Mouse (Mus musculus): ENCODE measurements around the gene Tle2. TPM values are rescaled to one million over a fixed set of nuclear protein-coding genes. Genes with fewer than 3 reads are reported as not detected.

Gene Tle2
- 15.1 and 17.7 TPM in 2 replicates for polyA plus RNA-seq (2015; fragmentation: Nextera tagmentation; extraction: Ambion mirVana)

- Histone ChIP-seq H3K9me3 (replicated peaks) (no peaks in the 10 kb centered on the region), H3K4me3 (peak within 1 kb of the TSS; percentile 61), H3K4me1 (peaks cover 54% of the 10 kb centered on the region), H3K27ac (no peak within 1 kb of the TSS; the same call in 1 of the 2 replicates), H3K27me3 (peaks cover 74% of the 10 kb centered on the region), H3K4me2 (peak within 1 kb of the TSS; percentile 81), H3K9ac (peak within 1 kb of the TSS; percentile 73), H3K36me3 (ENCODE audit: poor library complexity, severe bottlenecking) (no peaks in the 10 kb centered on the region)
- ATAC-seq = no peak
- WGBS = 15% methylated on average over 10 of the region's 10 CpGs
Observed at GRCm38 (mm10) chr10:81574081-81575056, at the start of gene Tle2. Tle2 (plus strand) TSS chr10:81574561.

- Histone ChIP-seq H3K4me1 (no peaks in the 10 kb centered on the region), H3K9ac (no peak overlapping the region), H3K36me3 (ENCODE audit: poor library complexity, severe bottlenecking) (peaks cover 24% of the 10 kb centered on the region), H3K4me3 (no peak overlapping the region), H3K9me3 (replicated peaks) (no peaks in the 10 kb centered on the region), H3K27ac (no peak overlapping the region), H3K4me2 (no peak overlapping the region), H3K27me3 (peaks cover 16% of the 10 kb centered on the region)
- no peak for ATAC-seq
- 79% methylated on average over 12 of the region's 13 CpGs for WGBS
Observed at GRCm38 (mm10) chr10:81525017-81525694, 49.2 kb upstream of the Tle2 start.

GRCm38 (mm10) chr10:81526779-81527178, 47.6 kb upstream of the Tle2 start:
- Histone ChIP-seq H3K9ac (no peak overlapping the region), H3K27ac (no peak overlapping the region), H3K9me3 (replicated peaks) (no peaks in the 10 kb centered on the region), H3K36me3 (ENCODE audit: poor library complexity, severe bottlenecking) (peaks cover 40% of the 10 kb centered on the region), H3K4me2 (no peak overlapping the region), H3K4me3 (no peak overlapping the region), H3K4me1 (no peaks in the 10 kb centered on the region), H3K27me3 (peaks cover 16% of the 10 kb centered on the region)
- 15% methylated on average over 14 of the region's 14 CpGs for WGBS
- ATAC-seq = peak; percentile 56; the same call in 1 of the 2 replicates

- Histone ChIP-seq H3K9ac (no peak overlapping the region), H3K4me3 (no peak overlapping the region), H3K36me3 (ENCODE audit: poor library complexity, severe bottlenecking) (peaks cover 46% of the 10 kb centered on the region), H3K4me2 (no peak overlapping the region), H3K27ac (no peak overlapping the region), H3K27me3 (no peaks in the 10 kb centered on the region), H3K9me3 (replicated peaks) (no peaks in the 10 kb centered on the region), H3K4me1 (0 out of 2 replicates have a peak, but pooled peaks cover 4% of the 10 kb centered on the region)
- 61% methylated on average over 16 of the region's 16 CpGs for WGBS
- ATAC-seq = no peak
Observed at GRCm38 (mm10) chr10:81534826-81535225, 39.5 kb upstream of the Tle2 start.

- Histone ChIP-seq H3K4me2 (no peak overlapping the region), H3K4me1 (peaks cover 13% of the 10 kb centered on the region; the same call in 1 of the 2 replicates), H3K4me3 (no peak overlapping the region), H3K9me3 (replicated peaks) (no peaks in the 10 kb centered on the region), H3K27me3 (no peaks in the 10 kb centered on the region), H3K27ac (no peak overlapping the region), H3K9ac (no peak overlapping the region), H3K36me3 (ENCODE audit: poor library complexity, severe bottlenecking) (peaks cover 33% of the 10 kb centered on the region)
- WGBS = 83% methylated on average over 6 of the region's 6 CpGs
- ATAC-seq = no peak
Observed at GRCm38 (mm10) chr10:81536734-81537133, 37.6 kb upstream of the Tle2 start.

GRCm38 (mm10) chr10:81537429-81537828, 36.9 kb upstream of the Tle2 start:
- Histone ChIP-seq H3K4me3 (no peak overlapping the region), H3K27ac (no peak overlapping the region), H3K9me3 (replicated peaks) (no peaks in the 10 kb centered on the region), H3K4me2 (no peak overlapping the region), H3K9ac (no peak overlapping the region), H3K36me3 (ENCODE audit: poor library complexity, severe bottlenecking) (peaks cover 32% of the 10 kb centered on the region), H3K27me3 (no peaks in the 10 kb centered on the region), H3K4me1 (peaks cover 20% of the 10 kb centered on the region)
- 81% methylated on average over 2 of the region's 2 CpGs for WGBS
- no peak for ATAC-seq

GRCm38 (mm10) chr10:81538321-81539048, 35.9 kb upstream of the Tle2 start:
- peaks cover 24% of the 10 kb centered on the region for H3K36me3 ChIP-seq (ENCODE audit: poor library complexity, severe bottlenecking)
- peaks cover 30% of the 10 kb centered on the region for H3K4me1 ChIP-seq
- no peak overlapping the region for H3K4me3 ChIP-seq
- no peak overlapping the region for H3K4me2 ChIP-seq
- no peak overlapping the region for H3K9ac ChIP-seq
- ATAC-seq = no peak
- no peak overlapping the region for H3K27ac ChIP-seq
- WGBS = 87% methylated on average over 3 of the region's 3 CpGs
- no peaks in the 10 kb centered on the region for H3K27me3 ChIP-seq
- H3K9me3 ChIP-seq (replicated peaks) = no peaks in the 10 kb centered on the region

- ATAC-seq = no peak
Observed at GRCm38 (mm10) chr10:81541363-81541762, 33.0 kb upstream of the Tle2 start.

GRCm38 (mm10) chr10:81541803-81542202, 32.6 kb upstream of the Tle2 start:
- H3K9ac ChIP-seq = peak overlapping the region; percentile 58
- ATAC-seq = no peak
- no peak overlapping the region for H3K27ac ChIP-seq
- no peak overlapping the region for H3K4me3 ChIP-seq
- WGBS = 88% methylated on average over 10 of the region's 10 CpGs
- no peaks in the 10 kb centered on the region for H3K27me3 ChIP-seq
- no peaks in the 10 kb centered on the region for H3K9me3 ChIP-seq (replicated peaks)
- peak overlapping the region; percentile 5; the same call in 1 of the 2 replicates for H3K4me2 ChIP-seq
- peaks cover 46% of the 10 kb centered on the region for H3K4me1 ChIP-seq
- peaks cover 16% of the 10 kb centered on the region; the same call in 1 of the 2 replicates for H3K36me3 ChIP-seq (ENCODE audit: poor library complexity, severe bottlenecking)

More at GRCm38 (mm10) chr10:81541363-81541762, 33.0 kb upstream of the Tle2 start:
- Histone ChIP-seq H3K9ac (peak overlapping the region; percentile 58; the same call in 1 of the 2 replicates), H3K27me3 (no peaks in the 10 kb centered on the region), H3K4me2 (no peak overlapping the region), H3K9me3 (replicated peaks) (no peaks in the 10 kb centered on the region), H3K36me3 (ENCODE audit: poor library complexity, severe bottlenecking) (peaks cover 16% of the 10 kb centered on the region; the same call in 1 of the 2 replicates), H3K27ac (no peak overlapping the region), H3K4me1 (peaks cover 46% of the 10 kb centered on the region), H3K4me3 (no peak overlapping the region)
- 88% methylated on average over 5 of the region's 5 CpGs for WGBS

GRCm38 (mm10) chr10:81542727-81543460, 31.5 kb upstream of the Tle2 start:
- 79% methylated on average over 7 of the region's 7 CpGs for WGBS

GRCm38 (mm10) chr10:81543633-81544032, 30.7 kb upstream of the Tle2 start:
- H3K36me3 ChIP-seq (ENCODE audit: poor library complexity, severe bottlenecking) = peaks cover 12% of the 10 kb centered on the region; the same call in 1 of the 2 replicates
- H3K27ac ChIP-seq = no peak overlapping the region
- ATAC-seq = no peak
- no peaks in the 10 kb centered on the region for H3K9me3 ChIP-seq (replicated peaks)
- 75% methylated on average over 1 of the region's 1 CpGs for WGBS
- H3K4me3 ChIP-seq = peak overlapping the region; percentile 86
- H3K4me1 ChIP-seq = peaks cover 44% of the 10 kb centered on the region
- peak overlapping the region; percentile 99 for H3K4me2 ChIP-seq
- peak overlapping the region; percentile 85 for H3K9ac ChIP-seq
- no peaks in the 10 kb centered on the region for H3K27me3 ChIP-seq

More at GRCm38 (mm10) chr10:81542727-81543460, 31.5 kb upstream of the Tle2 start:
- ATAC-seq = no peak
- H3K27me3 ChIP-seq = no peaks in the 10 kb centered on the region
- H3K9me3 ChIP-seq (replicated peaks) = no peaks in the 10 kb centered on the region
- peak overlapping the region; percentile 86 for H3K4me3 ChIP-seq
- no peak overlapping the region for H3K27ac ChIP-seq
- peak overlapping the region; percentile 99 for H3K4me2 ChIP-seq
- H3K9ac ChIP-seq = peak overlapping the region; percentile 85
- H3K36me3 ChIP-seq (ENCODE audit: poor library complexity, severe bottlenecking) = peaks cover 12% of the 10 kb centered on the region; the same call in 1 of the 2 replicates
- H3K4me1 ChIP-seq = peaks cover 46% of the 10 kb centered on the region

All from forebrain, embryonic 13.5 days (tissue).